Mouse (Mus musculus): ENCODE results near the gene Ldlrad3. TPM values are rescaled to one million over a fixed set of nuclear protein-coding genes. Genes with fewer than 3 reads are reported as not detected.

Gene Ldlrad3
- total RNA-seq, 2 experiments from 2014 or later = 21.0 to 27.0 TPM

GRCm38 (mm10) chr2:102118988-102119460 lies 67.2 kb downstream of the Ldlrad3 start:
- no peak for ATAC-seq (replicated peaks; ENCODE audit: poor library complexity)

GRCm38 (mm10) chr2:102117402-102117760 lies 68.8 kb downstream of the Ldlrad3 start:
- ATAC-seq (replicated peaks; ENCODE audit: poor library complexity) = no peak

- ATAC-seq (replicated peaks; ENCODE audit: poor library complexity) = peak; percentile 48
These were observed 69.4 kb downstream of the Ldlrad3 start for GRCm38 (mm10) chr2:102116521-102117401.

GRCm38 (mm10) chr2:102113801-102114200 lies 72.4 kb downstream of the Ldlrad3 start:
- no peak for ATAC-seq (replicated peaks; ENCODE audit: poor library complexity)

- no peak for ATAC-seq (replicated peaks; ENCODE audit: poor library complexity)
These were observed 72.9 kb downstream of the Ldlrad3 start for GRCm38 (mm10) chr2:102113323-102113722.

GRCm38 (mm10) chr2:102111906-102112499 lies 74.2 kb downstream of the Ldlrad3 start:
- ATAC-seq (replicated peaks; ENCODE audit: poor library complexity) = no peak

GRCm38 (mm10) chr2:102110306-102110705 lies 75.9 kb downstream of the Ldlrad3 start:
- ATAC-seq (replicated peaks; ENCODE audit: poor library complexity) = no peak

- peak; percentile 88 for ATAC-seq (replicated peaks; ENCODE audit: poor library complexity)
These were observed 78.9 kb downstream of the Ldlrad3 start for GRCm38 (mm10) chr2:102107280-102107679.

GRCm38 (mm10) chr2:102106728-102107127 lies 79.5 kb downstream of the Ldlrad3 start:
- ATAC-seq (replicated peaks; ENCODE audit: poor library complexity) = no peak

GRCm38 (mm10) chr2:102105454-102105853 lies 80.7 kb downstream of the Ldlrad3 start:
- ATAC-seq (replicated peaks; ENCODE audit: poor library complexity) = no peak

GRCm38 (mm10) chr2:102103955-102104354 lies 82.2 kb downstream of the Ldlrad3 start:
- no peak for ATAC-seq (replicated peaks; ENCODE audit: poor library complexity)

- no peak for ATAC-seq (replicated peaks; ENCODE audit: poor library complexity)
These were observed 85.7 kb downstream of the Ldlrad3 start for GRCm38 (mm10) chr2:102100490-102100889.

- ATAC-seq (replicated peaks; ENCODE audit: poor library complexity) = no peak
These were observed 86.3 kb downstream of the Ldlrad3 start for GRCm38 (mm10) chr2:102099702-102100450.

- ATAC-seq (replicated peaks; ENCODE audit: poor library complexity) = no peak
These were observed 86.9 kb downstream of the Ldlrad3 start for GRCm38 (mm10) chr2:102099261-102099660.

- no peak for ATAC-seq (replicated peaks; ENCODE audit: poor library complexity)
These were observed 91.4 kb downstream of the Ldlrad3 start for GRCm38 (mm10) chr2:102094773-102095172.

GRCm38 (mm10) chr2:102094281-102094680 lies 91.9 kb downstream of the Ldlrad3 start:
- no peak for ATAC-seq (replicated peaks; ENCODE audit: poor library complexity)

- ATAC-seq (replicated peaks; ENCODE audit: poor library complexity) = no peak
These were observed 93.6 kb downstream of the Ldlrad3 start for GRCm38 (mm10) chr2:102092579-102092978.

- ATAC-seq (replicated peaks; ENCODE audit: poor library complexity) = peak; percentile 86
These were observed 94.5 kb downstream of the Ldlrad3 start for GRCm38 (mm10) chr2:102091516-102092350.

- ATAC-seq (replicated peaks; ENCODE audit: poor library complexity) = no peak
These were observed 98.4 kb downstream of the Ldlrad3 start for GRCm38 (mm10) chr2:102087787-102088186.

- ATAC-seq (replicated peaks; ENCODE audit: poor library complexity) = no peak
These were observed 99.6 kb downstream of the Ldlrad3 start for GRCm38 (mm10) chr2:102086583-102086982.

GRCm38 (mm10) chr2:102082782-102083181 lies 103.4 kb downstream of the Ldlrad3 start:
- ATAC-seq (replicated peaks; ENCODE audit: poor library complexity) = peak; percentile 66
